Mouse (Mus musculus) thymus, adult 2 months (tissue): ENCODE results near the gene Gm20696.

Experiments used
- CTCF ChIP-seq: fragments of 200-500 bp; IDR thresholded peaks from 2 replicates; pipeline ENCODE4 v1.5.1; 2012; ENCODE audit warnings: mild to moderate bottlenecking, control low read depth, low read length, moderate library complexity, borderline replicate concordance; ENCODE audit not compliant: control insufficient read depth, poor library complexity, insufficient read depth; ENCODE audit errors: extremely low read depth
- POLR2A ChIP-seq: fragments of 200-500 bp; IDR thresholded peaks from 2 replicates; pipeline ENCODE4 v1.6.1; 2012; ENCODE audit warnings: mild to moderate bottlenecking, low read length, control low read depth, moderate library complexity; ENCODE audit not compliant: control insufficient read depth, poor library complexity, insufficient read depth; ENCODE audit errors: extremely low read depth

DNA sequence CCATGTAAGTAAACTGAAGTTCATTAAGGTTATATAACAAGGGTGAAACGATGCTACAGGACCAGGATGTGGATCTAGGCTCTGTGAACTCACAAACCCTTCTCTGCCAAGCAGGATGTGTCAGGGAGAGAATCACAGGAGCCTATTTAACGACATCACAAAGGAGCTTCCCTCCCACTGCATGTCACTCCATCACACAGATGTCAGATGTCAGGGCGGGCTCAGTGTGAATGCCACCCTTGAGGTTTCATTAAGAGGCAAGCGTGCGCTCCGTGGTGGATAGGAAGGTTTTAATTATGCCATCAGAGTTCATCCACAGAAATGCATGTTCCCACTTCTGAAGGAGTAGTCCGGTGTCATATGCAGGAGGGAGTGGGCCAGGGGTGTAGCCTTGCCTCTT, 60.5 kb downstream of the Gm20696 start:
- TF ChIP-seq CTCF (no peak), POLR2A (no peak)
